ENCODE assay signal across 12 mouse cellular contexts in the genomic region with DNA sequence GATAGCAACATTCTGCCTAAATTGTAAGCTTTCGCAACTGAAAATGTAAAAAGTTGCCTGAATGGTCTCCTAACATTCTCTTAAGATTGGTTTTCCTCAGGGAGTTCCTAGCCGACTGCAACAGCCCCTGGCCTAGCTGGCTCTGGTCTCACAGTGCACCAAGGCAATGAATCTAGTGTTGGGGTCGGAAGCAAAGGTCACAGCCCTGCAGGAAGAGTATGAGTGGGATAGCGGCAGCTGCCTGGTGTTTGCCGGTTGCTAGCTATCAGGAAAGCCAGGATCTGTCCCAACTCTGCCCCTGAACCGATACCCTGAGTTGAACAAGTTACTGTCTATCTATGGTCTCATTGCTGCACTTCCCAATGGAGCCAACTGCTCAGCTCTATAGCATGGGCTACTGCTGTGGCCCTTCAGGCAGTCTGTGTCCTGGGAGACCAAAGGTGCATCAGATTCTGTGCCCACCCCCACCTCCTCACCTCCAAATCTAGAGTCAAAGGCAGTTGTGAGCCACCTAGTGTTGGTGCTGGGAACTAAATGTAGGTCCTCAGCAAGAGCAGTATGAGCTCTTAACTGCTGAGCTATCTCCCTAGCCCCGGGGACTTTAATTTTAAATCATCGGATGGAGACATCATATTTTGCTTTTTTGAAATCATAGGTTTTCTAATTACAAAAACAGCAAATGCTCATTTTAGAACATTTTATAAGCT. TPM values are rescaled to one million over a fixed set of nuclear protein-coding genes. Genes with fewer than 3 reads are reported as not detected.
DNase-seq lines count a peak whose midpoint lies in the region; ATAC-seq and TF ChIP-seq lines count a peak whose summit lies in the region.
"Had no signal": no experiment of that assay in that cellular context is flagged by ENCODE, and none has a peak within 500 bp of the region (broad histone marks: within the 10 kb centered on the region; RNA-seq: fewer than 3 reads in every experiment).

No protein-coding gene starts in this region.

- in situ Hi-C loops in Patski (cut with MboI; ENCODE audit: low pct_unique_long_range_greater_than_20kb): no loop called here

- POLR2A ChIA-PET in Patski (lab: Charles Lee): no interaction called here

- CTCF ChIA-PET in Patski (lab: Charles Lee): interaction anchor here (0.6 to 1.2 kb wide), 2 partner anchors 11 to 352 kb away, joined by 3 to 5 read pairs; no protein-coding TSS in a partner anchor

- peak; percentile 50 for TF ChIP-seq CTCF in Patski (IDR thresholded peaks at IDR 0.05)

- DNase-seq in adrenal gland, postnatal 10 days: peak; percentile 32
- DNase-seq in adrenal gland, postnatal 25 days: no peak
- DNase-seq in layer of hippocampus, adult 11-12 months (ENCODE audit: low spot score): peak; percentile 17
- no peak for DNase-seq in layer of hippocampus, postnatal 10 days (ENCODE audit: low spot score in 2 of 2)
- DNase-seq in Patski (ENCODE audit: low read depth, low spot score): no peak
- DNase-seq in kidney, postnatal 14 days: peak; percentile 17
- DNase-seq in layer of hippocampus, postnatal 36 days: no peak
- no peak for DNase-seq in urinary bladder, postnatal 36 days (ENCODE audit: low spot score in 2 of 2)

- no peak for ATAC-seq in Patski

- no peaks in the 10 kb centered on the region for H3K27me3 ChIP-seq in Patski

RNA-seq across cellular contexts. Expression of gene Tex36, which starts 46.0 kb away (rescaled TPM):
- total RNA-seq in adrenal gland, postnatal 10 days (2021): not detected
- not detected in 2 replicates for total RNA-seq in adrenal gland, postnatal 25 days (2021)
- total RNA-seq in layer of hippocampus, postnatal 10 days (2021): under 1 TPM in 1 of 2 experiments, not detected in 1; 0.39 TPM
- not detected for polyA plus RNA-seq in Patski (2021)
- total RNA-seq in layer of hippocampus, postnatal 36 days (2021): not detected
- total RNA-seq: common myeloid progenitor, adult 5-6 weeks; hematopoietic stem cell, adult 5-6 weeks had no signal
- polyA plus RNA-seq: C2C12; liver, embryonic 16.5 days had no signal

Comparison
In these comparisons a context has a peak if more than half of its experiments do, and no peak if none do; other contexts are left out.
1. DNase-seq: peak in adrenal gland, postnatal 10 days (single experiment), layer of hippocampus, adult 11-12 months (single experiment) and kidney, postnatal 14 days (single experiment); none in adrenal gland, postnatal 25 days (single experiment), layer of hippocampus, postnatal 10 days (0 of 2), Patski (single experiment), layer of hippocampus, postnatal 36 days (0 of 2) and urinary bladder, postnatal 36 days (0 of 2).